Mouse (Mus musculus): ENCODE results near the gene Dsn1. TPM values are rescaled to one million over a fixed set of nuclear protein-coding genes. Genes with fewer than 3 reads are reported as not detected.

The Dsn1 gene
- total RNA-seq, 2 experiments from 2014 or later = 1.2 to 1.3 TPM

DNA sequence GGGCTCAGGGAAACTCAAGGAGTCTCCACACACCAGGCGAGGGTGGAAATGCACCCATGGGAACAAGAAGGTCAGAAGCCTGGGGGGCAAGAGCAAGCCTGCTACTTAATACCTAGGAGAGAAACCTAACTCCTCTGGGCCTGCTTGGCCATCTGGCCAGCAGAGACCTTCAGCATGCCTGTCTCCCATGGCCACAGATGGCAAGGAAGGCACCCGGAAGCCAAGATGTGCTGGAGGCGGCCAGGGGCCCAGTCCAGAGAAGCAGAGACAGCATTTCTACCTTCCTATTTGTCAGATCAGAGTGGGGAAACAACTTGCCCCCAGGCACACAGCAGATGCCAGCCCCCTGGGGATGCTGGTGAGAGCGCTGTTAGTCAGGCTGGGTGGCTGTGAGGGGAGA lies 21.3 kb upstream of the Dsn1 start:
- intact Hi-C loops (cut with DNase I) = no loop called here
- DNase-seq = no peak

DNA sequence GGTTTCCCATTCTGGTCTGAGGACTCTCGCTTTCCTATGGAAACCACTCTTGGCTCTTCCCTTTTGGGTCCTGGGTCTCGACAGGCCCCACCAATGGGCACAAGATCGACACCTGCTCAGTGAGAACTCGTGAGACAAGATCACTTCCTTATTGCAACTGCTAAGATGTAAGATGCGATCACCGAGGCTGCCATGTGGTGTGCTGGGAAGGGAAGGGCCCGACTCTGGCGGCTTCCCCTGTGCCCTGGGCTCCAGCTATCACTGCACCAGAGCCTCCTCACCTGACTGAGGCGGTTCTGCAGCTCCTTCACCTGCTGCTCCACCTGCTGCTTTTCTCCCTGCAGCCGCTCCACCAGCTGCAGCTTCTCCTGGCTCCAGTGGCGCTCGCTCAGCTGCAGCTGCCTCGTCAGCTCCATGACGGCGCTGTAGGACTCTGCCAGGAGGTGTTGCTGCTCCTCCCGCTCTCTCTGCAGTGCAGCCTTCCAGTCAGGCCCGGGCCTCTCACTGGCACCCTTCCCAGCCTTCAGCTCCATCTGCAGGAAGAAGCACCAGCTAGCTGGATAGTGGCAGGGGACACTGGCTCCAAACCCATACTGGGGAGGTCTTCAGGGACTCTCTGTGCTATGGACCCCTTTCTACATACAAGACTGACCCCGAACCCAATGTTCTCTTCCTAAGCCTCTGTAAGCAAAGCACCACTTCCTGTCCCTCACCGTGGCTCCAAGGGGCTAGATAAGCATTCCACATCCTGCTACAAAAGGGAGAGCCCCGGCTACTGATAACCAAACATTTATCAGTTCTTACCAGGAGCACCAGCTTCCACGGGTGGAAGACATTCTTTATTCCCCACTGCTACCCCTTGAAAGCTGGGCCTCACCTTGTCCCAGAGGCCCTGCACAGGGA lies 20.4 kb upstream of the Dsn1 start:
- no peak for DNase-seq

DNA sequence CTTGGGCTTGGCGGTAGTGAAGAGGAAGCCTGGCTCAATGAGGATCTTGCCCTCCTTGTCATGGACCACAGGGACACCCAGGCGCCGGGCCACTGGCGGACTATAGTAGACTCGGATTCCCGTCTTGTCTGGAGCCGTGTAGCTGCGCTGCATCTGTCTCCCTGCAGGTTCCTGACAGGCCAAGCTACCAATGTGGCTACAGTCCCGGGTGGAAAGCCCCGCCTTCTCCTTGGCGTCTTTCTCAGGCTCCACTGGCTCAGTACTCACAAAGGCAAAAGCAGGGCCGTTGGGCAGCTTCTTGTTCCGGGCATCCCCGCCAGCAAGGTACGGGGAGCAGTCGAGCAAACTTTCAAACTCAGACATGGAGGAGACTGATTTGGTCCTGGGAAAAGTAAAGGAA lies 14.2 kb upstream of the Dsn1 start:
- intact Hi-C loops (cut with DNase I) = no loop called here
- DNase-seq = no peak

More for the DNA sequence above, 20.4 kb upstream of the Dsn1 start:
- intact Hi-C loops (cut with DNase I) = no loop called here

DNA sequence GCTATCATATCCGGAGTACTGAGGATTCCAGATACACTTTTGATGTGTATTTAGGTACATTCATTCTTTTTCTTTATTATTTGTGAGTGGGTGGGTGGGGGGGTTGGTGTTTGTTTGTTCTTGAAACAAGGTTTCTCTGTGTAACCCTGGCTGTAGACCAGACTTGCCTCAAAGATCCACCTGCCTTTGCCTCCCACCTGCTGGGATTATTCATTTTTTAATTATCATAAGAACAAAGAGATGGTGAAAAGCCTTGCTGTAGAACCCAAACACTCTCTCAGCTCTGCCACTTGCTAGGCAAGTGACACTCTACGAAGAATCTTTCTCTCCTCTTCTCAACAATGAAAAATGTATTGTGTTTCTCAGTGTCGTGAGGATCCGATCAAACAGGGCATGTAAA lies 12.3 kb upstream of the Dsn1 start:
- intact Hi-C loops (cut with DNase I) = no loop called here

DNA sequence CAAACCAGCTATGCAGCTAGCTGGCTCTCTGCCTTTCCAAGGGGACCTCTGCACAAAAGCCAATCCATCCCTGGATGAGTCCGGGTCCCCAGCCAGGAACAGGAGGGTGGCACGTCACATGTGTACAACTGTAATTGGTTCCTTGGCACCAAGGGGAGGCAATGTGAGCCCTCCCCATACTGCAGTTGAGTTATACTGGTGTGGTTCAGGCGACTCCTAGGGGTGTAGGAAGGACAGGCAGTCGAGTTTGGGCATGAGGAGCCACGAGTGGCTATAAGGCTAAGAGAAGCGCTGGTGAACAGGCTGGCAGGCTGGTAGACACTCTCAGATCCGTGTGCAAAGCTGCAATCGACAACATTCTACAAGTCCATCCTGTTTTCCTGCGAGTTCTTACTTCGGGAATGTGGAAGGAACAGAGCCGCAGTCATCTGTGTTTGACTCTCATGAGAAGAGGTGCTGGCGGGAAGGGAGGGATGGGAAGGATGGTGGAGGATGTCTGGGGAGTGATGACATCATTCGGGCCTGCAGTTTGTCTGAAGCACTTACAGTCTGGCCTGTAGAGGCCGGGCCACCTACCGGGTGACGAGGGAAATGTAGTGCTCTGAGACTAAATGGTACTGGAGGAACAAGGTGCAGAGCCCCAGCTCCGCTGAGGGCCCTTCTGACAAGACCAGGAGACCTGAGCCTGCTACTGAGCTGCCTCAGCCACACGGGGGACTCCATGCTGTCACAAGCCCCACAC lies 9.7 kb upstream of the Dsn1 start:
- intact Hi-C loops (cut with DNase I) = no loop called here
- DNase-seq = no peak

More for the DNA sequence above, 12.3 kb upstream of the Dsn1 start:
- no peak for DNase-seq

DNA sequence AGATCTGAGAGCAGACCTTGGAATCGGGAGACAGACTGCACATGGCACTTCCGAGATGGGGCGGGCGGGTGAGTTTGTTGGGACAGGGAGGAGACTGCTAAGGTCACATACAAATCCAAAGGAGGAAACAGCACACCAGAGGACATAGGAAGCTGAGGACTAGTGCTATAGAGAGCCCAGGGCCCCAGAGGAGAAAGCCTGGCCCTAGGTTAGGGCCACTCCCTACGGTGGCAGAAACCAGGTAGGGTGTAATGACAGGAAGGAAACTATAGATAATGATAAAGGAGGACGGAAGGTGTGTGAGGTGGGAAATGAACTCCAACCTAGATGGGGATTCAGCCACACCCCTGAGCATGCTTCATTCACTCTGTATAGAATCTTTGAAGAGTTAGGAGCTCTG lies 5.4 kb upstream of the Dsn1 start:
- intact Hi-C loops (cut with DNase I) = no loop called here

DNA sequence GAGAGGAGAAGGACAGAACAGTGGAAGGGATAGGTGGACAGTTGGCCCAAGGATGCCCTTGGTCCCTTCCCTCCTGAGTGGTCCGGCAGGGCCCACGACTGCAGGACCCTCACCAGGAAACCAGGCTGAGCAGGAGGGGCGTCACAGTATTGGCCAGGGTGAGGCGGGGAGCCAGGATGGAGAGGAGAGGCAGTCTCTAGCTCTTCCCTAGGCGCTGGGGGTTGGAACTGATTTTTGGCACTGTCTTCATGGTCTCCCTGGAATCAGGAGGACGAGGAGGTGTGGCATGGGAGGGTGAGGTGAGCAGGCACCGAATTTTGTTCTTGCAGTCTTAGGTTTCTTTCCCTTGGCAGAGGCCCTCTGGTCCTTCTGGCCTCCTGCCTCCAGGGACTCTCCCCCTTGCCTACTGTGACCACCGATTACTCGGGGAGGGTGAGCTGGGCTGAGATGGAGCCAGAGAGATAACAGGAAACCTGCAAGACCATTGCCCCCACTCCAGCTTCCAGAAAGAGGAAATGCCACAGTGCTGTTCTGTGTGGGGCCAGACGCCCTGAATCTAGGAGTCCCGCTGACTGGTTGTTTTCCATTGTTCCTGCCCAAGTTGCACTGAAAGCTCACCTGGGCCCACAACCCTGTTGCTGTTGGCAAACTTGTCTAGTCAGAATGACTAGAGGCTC lies 3.8 kb upstream of the Dsn1 start:
- intact Hi-C loops (cut with DNase I) = no loop called here
- DNase-seq = no peak

More for the DNA sequence above, 5.4 kb upstream of the Dsn1 start:
- no peak for DNase-seq

DNA sequence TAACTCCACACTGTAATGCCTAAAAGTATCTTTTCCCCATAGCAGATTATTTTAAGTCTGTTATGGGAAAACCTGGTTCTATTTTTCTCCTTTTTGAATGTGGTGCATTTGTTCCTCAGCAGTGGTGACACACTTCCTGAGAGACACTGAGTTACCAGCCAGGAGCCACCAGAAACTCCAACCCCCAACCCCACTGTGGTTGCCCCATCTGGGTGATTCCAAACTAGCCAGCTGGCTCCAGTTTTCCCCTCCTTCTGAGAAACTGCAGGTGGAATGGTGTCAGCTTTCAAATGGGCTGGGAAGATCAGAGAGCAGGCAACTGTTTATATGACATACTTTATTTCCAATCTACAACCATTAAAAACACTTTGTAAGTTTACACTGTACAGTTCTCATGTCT lies 3.2 kb upstream of the Dsn1 start:
- no peak for DNase-seq
- intact Hi-C loops (cut with DNase I) = no loop called here

DNA sequence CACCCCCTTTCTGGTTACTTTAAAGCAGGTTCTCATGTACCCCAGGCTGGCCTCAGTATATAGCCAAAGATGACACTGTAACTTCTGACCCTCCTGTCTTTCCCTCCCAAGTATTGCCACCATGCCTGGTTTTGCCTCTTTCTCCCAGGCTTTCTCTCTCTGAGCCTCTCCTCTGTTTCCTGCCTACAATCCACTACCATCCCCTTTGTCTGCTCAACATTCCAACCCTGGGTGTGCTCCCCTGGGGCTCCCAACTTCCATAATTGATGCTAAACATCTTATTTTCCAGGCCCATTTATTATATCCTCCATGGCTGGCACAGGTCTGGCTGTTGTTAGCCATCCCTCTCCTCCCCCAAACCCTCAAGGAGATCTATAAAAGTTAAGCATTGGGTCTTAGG lies 1.6 kb upstream of the Dsn1 start:
- DNase-seq = no peak
- intact Hi-C loops (cut with DNase I) = no loop called here

DNA sequence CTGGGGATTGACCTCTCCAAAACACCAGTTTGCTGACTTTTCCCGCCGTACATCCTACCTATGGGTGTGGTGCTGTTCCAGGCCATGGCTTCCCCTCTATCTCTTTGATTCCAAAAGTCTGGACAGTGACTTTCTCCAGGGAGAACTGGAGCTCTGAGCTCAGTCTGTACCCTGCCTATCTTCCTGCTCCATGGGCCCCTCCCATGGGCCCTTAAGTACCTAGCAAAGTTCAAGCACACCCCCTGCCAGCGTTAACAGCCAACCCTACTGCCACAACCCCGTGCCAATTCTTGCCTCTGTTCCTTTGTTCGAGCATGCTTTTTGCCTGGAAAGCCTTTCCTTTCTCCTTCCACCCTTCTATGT lies 261 bp upstream of the Dsn1 start:
- DNase-seq = no peak
- intact Hi-C loops (cut with DNase I) = no loop called here

DNA sequence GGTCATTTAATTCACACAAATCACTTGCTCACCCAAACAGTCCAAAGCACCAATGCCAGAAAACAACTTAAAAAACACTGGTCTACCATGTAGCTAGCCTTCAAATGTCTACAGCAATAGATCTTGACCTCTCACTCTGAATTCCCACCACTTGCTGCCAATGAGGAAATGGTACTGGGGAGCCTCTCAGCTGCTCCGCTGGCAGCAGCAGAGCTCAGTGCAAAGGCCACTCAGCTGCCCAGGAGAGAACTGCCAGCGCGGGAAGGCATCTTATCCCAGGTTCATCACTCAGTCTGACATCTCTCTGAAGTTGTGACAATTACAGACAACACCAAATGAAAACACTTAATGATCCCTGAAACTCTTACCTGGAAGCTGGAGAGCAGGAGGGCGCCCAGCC lies 4.6 kb downstream of the Dsn1 start:
- no peak for DNase-seq
- intact Hi-C loops (cut with DNase I) = no loop called here

DNA sequence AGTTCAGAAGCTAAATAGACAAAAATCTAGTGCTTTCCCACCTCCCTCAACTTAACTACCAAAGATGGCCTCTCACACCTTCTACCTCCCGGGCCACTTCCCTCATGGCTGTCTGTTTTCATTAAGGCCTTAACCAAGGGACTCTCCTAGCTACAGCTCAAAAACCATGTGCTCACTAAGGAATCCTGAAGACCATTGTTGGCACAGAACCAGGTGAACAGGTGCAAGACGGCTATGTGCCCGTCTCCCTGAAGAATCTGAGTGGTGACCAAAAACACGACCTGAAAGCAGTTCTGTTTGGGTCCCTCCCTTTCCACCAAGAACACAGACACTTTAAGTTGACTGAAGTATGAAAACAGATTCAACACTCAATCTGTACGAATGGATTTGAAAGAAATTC lies 8.7 kb downstream of the Dsn1 start:
- intact Hi-C loops (cut with DNase I) = loop anchor here (2.0 to 10.0 kb wide), 2 partner anchors 93 to 193 kb away; no protein-coding TSS in a partner anchor
- DNase-seq = no peak

DNA sequence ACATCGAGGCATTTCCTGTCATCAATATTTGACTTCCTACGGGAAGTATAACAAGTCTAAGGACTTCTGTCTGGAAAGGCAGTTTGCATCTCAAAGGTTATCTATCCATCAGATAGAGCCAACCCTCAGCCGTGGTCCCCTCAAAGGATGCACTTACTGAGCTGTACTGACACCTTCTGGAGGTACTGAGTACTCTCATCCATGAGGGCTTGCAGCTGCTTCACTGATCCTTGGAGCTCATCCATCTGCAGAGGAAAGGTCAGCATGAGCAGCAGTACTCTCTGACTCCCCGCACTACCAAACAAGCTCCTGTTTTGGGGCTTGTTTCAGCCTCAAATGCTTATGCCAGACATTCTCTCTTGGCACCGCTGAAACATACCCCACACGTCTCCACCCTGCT lies 10.4 kb downstream of the Dsn1 start:
- intact Hi-C loops (cut with DNase I) = loop anchor here (2.0 to 10.0 kb wide), 2 partner anchors 124 to 192 kb away; no protein-coding TSS in a partner anchor
- peak in 1 of 2 experiments; percentile 31 for DNase-seq

DNA sequence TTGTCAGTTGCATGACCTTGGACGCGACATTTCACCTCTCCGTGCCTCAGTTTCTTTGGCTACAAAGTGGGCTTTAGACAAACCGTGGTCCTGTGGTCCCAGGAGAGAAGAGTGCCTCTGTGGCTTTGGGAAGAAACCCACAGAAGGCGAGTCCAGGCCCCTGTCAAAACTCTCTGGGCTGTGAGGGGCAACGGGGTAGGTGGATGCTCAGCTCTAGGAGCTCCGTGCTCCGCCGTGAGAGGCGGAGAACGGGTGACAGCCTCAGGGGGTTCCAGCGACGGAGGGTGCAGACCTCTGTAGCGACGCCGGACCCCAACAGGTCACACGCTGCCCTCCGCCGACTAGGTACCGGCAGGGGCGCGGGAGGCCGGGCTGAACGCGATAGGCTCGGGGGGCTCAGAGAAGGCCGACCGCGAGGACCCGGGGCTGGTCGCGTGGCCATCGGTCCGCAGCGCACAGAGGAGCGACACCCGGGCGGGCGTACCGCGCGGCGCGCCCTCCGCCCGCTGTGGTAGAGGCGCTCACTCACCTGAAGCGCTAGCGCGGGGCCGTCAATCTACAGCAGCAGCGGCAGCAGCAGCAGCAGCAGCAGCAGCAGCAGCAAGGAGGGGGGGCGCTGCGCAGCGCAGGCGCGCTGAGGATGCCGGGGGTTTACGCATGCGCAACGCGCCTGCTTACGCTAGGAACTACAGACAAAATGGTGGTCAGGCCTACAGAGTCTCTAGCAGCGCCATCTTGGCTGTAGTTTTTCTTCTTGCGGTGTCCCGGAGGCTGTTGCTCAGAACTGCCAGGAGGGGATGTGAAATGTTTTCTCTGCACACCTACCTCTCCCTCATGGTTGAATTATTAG lies 15.3 kb downstream of the Dsn1 start, which contains the start of gene Ndrg3:
Ndrg3 (minus strand) TSS at position 587 of the 850 bp plus-strand sequence.
- intact Hi-C loops (cut with DNase I) = loop anchor here (5.0 to 10.0 kb wide), 2 partner anchors 34 to 187 kb away; no protein-coding TSS in a partner anchor
- DNase-seq = peak; percentile 92 to 93

DNA sequence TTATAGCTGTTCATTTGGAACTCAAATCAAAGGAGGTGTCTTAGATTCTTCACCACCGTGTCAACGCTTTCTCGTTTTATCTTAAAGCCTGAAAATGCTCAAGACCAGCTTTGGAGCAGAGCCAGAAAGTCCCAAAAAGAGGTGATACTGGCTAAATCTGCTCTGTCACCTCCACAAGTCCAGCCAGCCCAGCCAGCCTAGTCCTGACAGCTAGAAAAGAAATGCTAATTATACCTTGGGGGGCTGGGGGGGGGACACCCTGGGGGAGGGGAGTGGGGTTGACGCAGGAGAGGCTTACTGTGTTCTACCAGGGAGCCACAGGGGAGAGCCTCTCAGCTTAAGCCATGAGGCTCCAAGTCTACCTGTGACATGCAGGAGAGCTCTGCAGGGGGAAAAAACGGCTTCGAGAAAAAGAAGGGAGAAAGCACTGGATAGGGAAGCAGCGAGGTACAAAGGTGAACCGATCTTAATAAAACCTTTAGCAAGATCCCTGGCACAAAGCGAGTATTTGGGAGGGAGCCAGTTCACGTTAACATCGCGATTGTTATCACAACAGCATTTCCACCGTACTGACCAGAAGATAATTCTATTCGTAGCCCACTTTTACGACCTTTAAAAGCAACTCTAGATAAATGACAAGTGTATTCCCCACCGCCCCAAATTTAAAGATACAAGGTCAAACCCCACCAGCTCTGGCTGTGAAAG lies 16.1 kb downstream of the Dsn1 start:
- intact Hi-C loops (cut with DNase I) = loop anchor here (5.0 to 10.0 kb wide), 2 partner anchors 34 to 186 kb away; no protein-coding TSS in a partner anchor
- DNase-seq = no peak

DNA sequence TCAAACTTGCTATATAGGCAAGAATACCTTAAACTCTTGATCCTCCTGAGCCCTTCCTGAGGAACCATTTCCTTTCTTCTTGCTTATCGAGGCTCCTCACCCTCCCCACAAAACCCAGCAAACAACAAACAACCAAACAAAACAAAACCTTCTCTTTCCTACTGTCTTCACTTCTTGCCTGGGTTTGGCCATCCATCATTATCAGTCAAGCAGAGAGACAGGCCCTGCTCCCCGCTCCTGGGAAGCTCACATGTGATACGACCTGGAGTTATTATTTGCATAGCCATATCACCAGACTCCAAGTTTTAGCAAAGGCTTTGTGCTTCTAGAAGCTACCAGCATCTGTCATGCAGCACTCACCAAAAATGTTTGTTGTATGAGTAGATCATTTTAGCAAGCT lies 19.6 kb downstream of the Dsn1 start:
- intact Hi-C loops (cut with DNase I) = no loop called here
- no peak for DNase-seq

DNA sequence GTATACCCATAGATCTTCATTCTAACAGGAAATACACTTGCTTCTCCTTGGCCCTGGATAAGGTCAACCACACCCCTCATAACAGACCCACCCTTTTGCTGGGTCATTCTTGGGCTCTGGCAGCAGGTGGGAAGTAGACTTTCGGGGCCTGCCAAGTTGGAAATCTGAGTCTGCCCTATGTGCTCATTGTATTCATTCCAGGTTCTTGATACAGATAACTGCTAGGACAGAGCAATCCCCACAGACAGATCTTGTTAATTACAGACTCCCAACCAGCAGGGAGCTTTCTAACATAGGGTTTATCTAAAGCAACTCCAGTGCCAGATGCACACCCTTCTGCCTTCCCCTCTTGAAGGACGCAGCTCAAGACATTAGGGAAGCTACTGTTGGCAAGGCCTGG lies 24.1 kb downstream of the Dsn1 start:
- intact Hi-C loops (cut with DNase I) = no loop called here
- no peak for DNase-seq

DNA sequence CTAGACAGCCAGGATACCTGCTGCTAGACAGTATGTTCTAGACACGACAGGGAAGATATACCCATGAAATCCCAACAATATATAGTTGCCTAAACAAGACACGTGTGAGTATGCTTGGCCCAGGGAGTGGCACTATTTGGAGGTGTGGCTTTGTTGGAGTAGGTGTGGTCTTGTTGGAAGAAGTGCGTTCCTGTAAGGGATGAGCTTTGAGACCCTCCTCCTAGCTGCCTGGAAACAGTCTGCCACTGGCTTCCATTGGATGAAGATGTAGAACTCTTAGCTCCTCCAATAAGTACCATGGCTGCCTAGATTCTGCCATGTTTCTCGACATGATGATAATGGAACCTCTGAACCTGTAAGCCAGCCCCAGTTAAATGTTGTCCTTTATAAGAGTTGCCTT lies 25.7 kb downstream of the Dsn1 start:
- intact Hi-C loops (cut with DNase I) = no loop called here
- no peak for DNase-seq

DNA sequence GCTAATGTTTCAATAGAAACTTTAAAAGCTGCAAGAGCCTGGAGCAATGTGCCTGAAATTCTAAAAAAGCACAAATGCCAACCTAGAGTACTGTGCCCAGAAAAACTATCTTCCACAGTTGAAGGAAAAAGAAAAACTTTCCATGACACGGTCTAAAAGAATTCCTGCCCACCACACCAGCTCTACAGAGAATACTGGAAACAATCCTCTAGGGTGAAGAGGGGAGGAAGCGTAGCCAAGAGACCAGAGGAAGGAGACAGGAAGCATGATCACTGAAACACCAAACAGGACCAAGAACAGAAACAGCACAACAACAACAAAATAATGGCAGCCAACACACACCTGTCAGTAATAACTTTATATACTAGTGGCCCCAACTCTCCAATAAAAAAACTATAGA lies 26.9 kb downstream of the Dsn1 start:
- intact Hi-C loops (cut with DNase I) = no loop called here
- no peak for DNase-seq

Data from gastrocnemius, postnatal 36 days (tissue).